Mouse (Mus musculus): ENCODE data around the gene Gm44579.

DNA sequence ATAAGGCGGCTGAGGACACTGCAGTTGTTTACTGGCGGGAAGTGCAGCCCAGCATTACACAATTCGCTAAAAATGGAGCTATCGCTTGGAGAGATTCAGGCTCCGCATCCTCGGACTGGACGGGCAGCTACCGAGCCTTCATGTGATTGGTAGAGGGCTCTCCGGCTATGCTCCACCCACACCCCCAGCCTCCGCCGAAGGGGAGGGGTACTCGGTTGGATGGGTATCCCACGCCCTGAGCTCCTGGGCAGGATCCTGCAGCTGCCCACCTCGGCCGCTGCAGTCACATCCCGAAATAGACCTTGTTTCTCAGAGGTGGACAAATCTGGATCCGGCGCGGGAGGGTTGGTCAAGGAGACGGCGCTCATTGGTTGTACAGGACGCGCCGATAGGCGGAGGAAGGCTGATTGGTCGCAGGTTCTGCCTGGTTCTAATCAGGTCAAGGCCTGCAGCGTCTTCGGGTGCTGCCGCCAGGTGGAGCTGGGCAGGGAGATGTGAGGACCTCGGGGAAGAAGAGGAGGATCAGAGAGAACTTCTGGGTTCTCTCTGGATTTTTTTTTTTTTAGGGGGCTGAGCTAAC is 39.6 kb downstream of the Gm44579 start:
- peak; percentile 88 for TF ChIP-seq CTCF (IDR thresholded peaks at IDR 0.05)
- no peak; the same call in 1 of the 2 replicates for TF ChIP-seq EP300 (IDR thresholded peaks at IDR 0.05)

Data from lung, postnatal 0 days (tissue).